Mouse (Mus musculus) forelimb bud, embryonic 11.5 days (tissue): ENCODE data around the gene Dctn3.
"Not testable (repeated sequence)": the region's sequence is repeated elsewhere in the genome, so short reads cannot be mapped to it uniquely, and the experiment has no call there.

Experiments
- DNase-seq: peaks from one replicate; pipeline ENCODE4 v3.0.0-alpha.2; 2012; ENCODE audit warnings: low read depth, low spot score

The Dctn3 gene

GRCm38 (mm10) chr4:41738256-41738603 is 15.3 kb upstream of the Dctn3 start:
- DNase-seq: no peak

GRCm38 (mm10) chr4:41737602-41738255 is 14.8 kb upstream of the Dctn3 start:
- peak; percentile 68 for DNase-seq

- no peak for DNase-seq
These were observed 8.2 kb upstream of the Dctn3 start, which contains the start of gene Arid3c for GRCm38 (mm10) chr4:41731052-41731765. Gene Arid3c, minus strand, starts transcription at chr4:41731142.

GRCm38 (mm10) chr4:41726826-41727621 is 4.1 kb upstream of the Dctn3 start:
- no peak for DNase-seq

GRCm38 (mm10) chr4:41716834-41717233 is 6.1 kb downstream of the Dctn3 start:
- DNase-seq: no peak

GRCm38 (mm10) chr4:41715596-41715995 is 7.4 kb downstream of the Dctn3 start:
- no peak for DNase-seq

- no peak for DNase-seq
These were observed 7.9 kb downstream of the Dctn3 start for GRCm38 (mm10) chr4:41715082-41715481.

- peak; percentile 74 for DNase-seq
These were observed 8.7 kb downstream of the Dctn3 start for GRCm38 (mm10) chr4:41714276-41714675.

- peak; percentile 87 for DNase-seq
These were observed 9.5 kb downstream of the Dctn3 start, which contains the start of gene Rpp25l for GRCm38 (mm10) chr4:41713197-41714067. Gene Rpp25l, minus strand, starts transcription at chr4:41713534.

- no peak for DNase-seq
These were observed 10.4 kb downstream of the Dctn3 start for GRCm38 (mm10) chr4:41712421-41713196.

GRCm38 (mm10) chr4:41711705-41712375 is 11.1 kb downstream of the Dctn3 start:
- DNase-seq: no peak

GRCm38 (mm10) chr4:41710229-41710628 is 12.7 kb downstream of the Dctn3 start:
- DNase-seq: no peak

- DNase-seq: peak; percentile 69
These were observed 14.7 kb downstream of the Dctn3 start for GRCm38 (mm10) chr4:41708192-41708745.

GRCm38 (mm10) chr4:41707011-41707535 is 15.9 kb downstream of the Dctn3 start:
- peak; percentile 74 for DNase-seq

- no peak for DNase-seq
These were observed 16.8 kb downstream of the Dctn3 start for GRCm38 (mm10) chr4:41705922-41706754.

- no peak for DNase-seq
These were observed 18.3 kb downstream of the Dctn3 start for GRCm38 (mm10) chr4:41704651-41705050.

GRCm38 (mm10) chr4:41702226-41702625 is 20.7 kb downstream of the Dctn3 start:
- not testable (repeated sequence) for DNase-seq

GRCm38 (mm10) chr4:41700224-41700623 is 22.7 kb downstream of the Dctn3 start:
- not testable (repeated sequence) for DNase-seq
